Mouse (Mus musculus) midbrain, postnatal 0 days (tissue): ENCODE results near the gene Bcar3. TPM values are rescaled to one million over a fixed set of nuclear protein-coding genes. Genes with fewer than 3 reads are reported as not detected.
A peak's percentile ranks its signal among the peaks of the same experiment; 100 is the strongest.
"Not testable (repeated sequence)": the region's sequence is repeated elsewhere in the genome, so short reads cannot be mapped to it uniquely, and the experiment has no call there.

Source experiments
- ATAC-seq: fragments of 200-750 bp; cut with Nextera tagmentation; 2 replicates; pipeline ENCODE4 v1.8.0; 2017; ENCODE audit warnings: moderate number of reproducible peaks, mild to moderate bottlenecking, moderate TSS enrichment, moderate library complexity; ENCODE audit not compliant: low FRiP score
- DNase-seq: peaks from one replicate; pipeline ENCODE4 v3.0.0-alpha.2; 2015; ENCODE audit warnings: low spot score
- H3K27ac ChIP-seq: fragments of 300-500 bp; sonication (generic); 2 replicates; pipeline ENCODE4 v1.5.1; 2014; ENCODE audit warnings: low read depth, mild to moderate bottlenecking, low read length, mixed read lengths
- H3K27me3 ChIP-seq: fragments of 300-500 bp; sonication (generic); 2 replicates; pipeline ENCODE4 v1.6.1; 2014; ENCODE audit warnings: low read length, control low read depth, mixed read lengths; ENCODE audit not compliant: insufficient read depth
- H3K36me3 ChIP-seq: fragments of 300-500 bp; sonication (generic); 2 replicates; pipeline ENCODE4 v1.6.1; 2014; ENCODE audit warnings: low read length, control low read depth, mixed read lengths; ENCODE audit not compliant: insufficient read depth
- H3K4me1 ChIP-seq: fragments of 300-500 bp; sonication (generic); 2 replicates; pipeline ENCODE4 v1.6.1; 2014; ENCODE audit warnings: mild to moderate bottlenecking, control low read depth, antibody characterized with exemption, low read length, mixed read lengths; ENCODE audit not compliant: insufficient read depth
- H3K4me2 ChIP-seq: fragments of 300-500 bp; sonication (generic); 2 replicates; pipeline ENCODE4 v1.6.1; 2014; ENCODE audit warnings: low read depth, mild to moderate bottlenecking, low read length, mixed read lengths; ENCODE audit not compliant: poor library complexity, severe bottlenecking
- H3K4me3 ChIP-seq: fragments of 300-500 bp; sonication (generic); 2 replicates; pipeline ENCODE4 v1.5.1; 2014; ENCODE audit warnings: low read depth, mild to moderate bottlenecking, low read length, moderate library complexity
- H3K9ac ChIP-seq: fragments of 300-500 bp; sonication (generic); replicated peaks from 2 replicates; pipeline ENCODE4 v1.6.1; 2014; ENCODE audit warnings: mild to moderate bottlenecking, low read length, moderate library complexity, mixed read lengths; ENCODE audit not compliant: poor library complexity, severe bottlenecking
- H3K9me3 ChIP-seq: fragments of 300-500 bp; sonication (generic); 2 replicates; pipeline ENCODE4 v1.6.1; 2016; ENCODE audit warnings: low read length, control low read depth
- CTCF ChIP-seq: IDR thresholded peaks from 2 replicates; pipeline ENCODE4 v1.5.1; 2016; ENCODE audit warnings: antibody characterized with exemption, mild to moderate bottlenecking
- WGBS: fragments of 180-500 bp; shearing (Covaris S2); extraction: QIAGEN DNeasy Blood & Tissue Kit; methylation state at CpG from one replicate; pipeline ENCODE4 v1.1.7; 2014; 5-methylcytosine and 5-hydroxymethylcytosine counted together
- polyA plus RNA-seq: library from polyadenylated mRNA; unstranded; fragments of >200 nt; fragmentation: Nextera tagmentation; extraction: Ambion mirVana; gene quantifications from 2 replicates; pipeline ENCODE4 v1.2.1, GENCODE M21; 2015
- total RNA-seq: library from RNA; depleted of rRNA; stranded (reverse); fragments of >200 nt; gene quantifications from 2 replicates; pipeline ENCODE4 v1.2.3, GENCODE M21; 2014

The Bcar3 gene
- total and polyA plus RNA-seq, 2 experiments from 2014 or later: 6.0 to 27.2 TPM

DNA sequence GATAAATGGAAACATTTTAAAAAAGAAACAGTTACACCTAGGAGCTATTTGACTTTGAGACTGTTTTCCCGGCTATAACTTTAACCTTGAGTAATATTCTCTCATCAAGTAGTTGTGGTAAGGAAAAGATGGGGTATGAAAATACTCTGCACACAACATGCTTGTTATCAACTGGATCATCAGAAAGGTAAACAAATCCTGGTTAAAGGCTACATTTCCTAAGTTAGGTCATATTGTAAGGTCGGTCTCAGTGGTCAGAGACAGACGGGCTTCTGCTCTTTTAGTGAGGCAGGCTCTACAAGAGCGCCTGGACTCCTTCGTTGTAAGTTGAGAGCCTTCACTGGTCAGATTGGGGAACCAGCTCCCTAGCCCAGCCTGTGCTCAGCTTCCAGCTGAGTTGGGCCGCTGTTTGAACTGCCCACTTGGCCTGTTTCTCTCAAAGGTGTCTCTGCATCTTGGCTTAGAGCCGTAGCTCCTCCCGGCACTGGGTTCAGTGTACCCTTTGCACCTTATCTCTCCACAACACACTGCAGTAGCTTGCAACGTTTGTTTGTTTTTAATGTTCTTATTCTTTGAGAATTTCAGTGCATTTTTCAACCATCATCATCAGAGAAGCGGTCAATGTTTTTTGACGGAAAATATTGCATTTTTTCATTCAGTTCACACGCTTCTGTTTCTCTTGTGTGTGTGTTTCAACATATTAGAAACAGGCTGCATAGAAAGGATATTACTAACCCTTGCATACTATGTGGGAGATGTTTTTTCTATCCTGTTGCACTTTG lies 46.8 kb upstream of the Bcar3 start:
- DNase-seq (no peak), ATAC-seq (no peak)
- 0 out of 2 replicates have a peak, but pooled peaks cover 3% of the 10 kb centered on the region for H3K27me3 ChIP-seq
- H3K9me3 ChIP-seq: no peaks in the 10 kb centered on the region
- 66% methylated on average over 12 of the region's 12 CpGs for WGBS
- 0 out of 2 replicates have a peak overlapping the region, but pooled peaks have one; percentile 26 for H3K9ac ChIP-seq
- H3K4me2 ChIP-seq: peak overlapping the region; percentile 64
- peaks cover 9% of the 10 kb centered on the region; the same call in 1 of the 2 replicates for H3K4me1 ChIP-seq
- TF ChIP-seq CTCF: no peak
- H3K36me3 ChIP-seq: no peaks in the 10 kb centered on the region
- no peak overlapping the region for H3K27ac ChIP-seq
- H3K4me3 ChIP-seq: peak overlapping the region; percentile 95; the same call in 1 of the 2 replicates

DNA sequence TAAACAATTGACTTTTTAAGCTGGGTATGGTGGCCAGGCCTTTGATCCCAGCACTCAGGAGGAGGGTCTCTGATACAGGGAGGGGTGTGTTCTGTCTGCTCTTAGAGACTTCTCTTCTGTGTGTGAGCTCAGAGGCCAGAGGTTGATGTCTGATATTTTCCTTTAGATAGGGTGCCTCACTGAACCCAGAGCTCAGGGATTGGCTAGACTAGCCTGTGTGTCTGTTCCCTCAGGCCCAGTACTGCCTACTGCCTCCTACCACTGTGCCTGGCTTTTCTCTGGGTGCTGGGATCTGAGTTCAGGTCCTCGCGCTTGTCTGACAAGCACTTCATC lies 46.2 kb upstream of the Bcar3 start:
- ATAC-seq: no peak

DNA sequence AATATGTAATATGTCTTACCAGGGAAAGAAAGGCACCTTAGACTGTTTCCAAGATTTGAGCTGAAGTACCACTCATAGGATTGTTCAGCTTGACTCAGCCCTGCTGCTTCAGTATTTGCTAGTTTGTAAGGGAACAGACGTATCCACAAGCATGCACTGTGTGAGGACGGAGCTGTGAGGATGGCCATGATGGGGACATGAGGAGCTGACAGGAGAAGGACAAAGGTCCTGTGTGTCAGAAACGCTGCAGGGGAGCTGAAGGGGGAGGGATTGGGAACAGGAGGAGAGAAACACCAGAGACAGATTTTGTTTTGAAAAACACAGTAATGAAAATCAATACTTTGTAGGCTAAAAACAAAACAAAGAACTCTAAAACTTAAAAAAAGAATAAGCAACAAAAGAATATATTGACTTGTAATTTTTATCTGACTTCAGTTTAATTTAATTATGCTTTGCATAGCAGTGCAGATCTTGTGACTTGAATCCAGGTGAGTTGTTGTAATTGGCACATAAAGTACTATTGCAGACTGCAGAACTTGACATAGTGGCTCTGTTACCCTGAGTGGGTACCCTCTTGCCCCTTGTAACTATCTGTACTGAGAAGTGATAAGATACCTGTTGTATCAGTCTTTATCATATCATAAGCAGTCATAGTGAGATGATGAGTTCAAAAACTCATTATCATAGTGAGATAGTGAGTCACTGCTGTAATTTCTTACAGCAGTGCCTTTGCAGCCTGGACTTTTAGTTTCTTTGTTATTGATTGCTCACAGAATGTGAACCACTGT lies 41.3 kb upstream of the Bcar3 start:
- Histone ChIP-seq H3K9me3 (no peaks in the 10 kb centered on the region), H3K4me3 (no peak overlapping the region), H3K27ac (no peak overlapping the region), H3K27me3 (no peaks in the 10 kb centered on the region), H3K4me1 (peaks cover 3% of the 10 kb centered on the region; the same call in 1 of the 2 replicates), H3K4me2 (no peak overlapping the region), H3K9ac (no peak overlapping the region), H3K36me3 (0 out of 2 replicates have a peak, but pooled peaks cover 2% of the 10 kb centered on the region)
- no peak for TF ChIP-seq CTCF
- no peak for DNase-seq
- 37% methylated on average over 3 of the region's 3 CpGs for WGBS
- no peak for ATAC-seq

More for the DNA sequence above, 46.2 kb upstream of the Bcar3 start:
- H3K36me3 ChIP-seq: no peaks in the 10 kb centered on the region
- 0 out of 2 replicates have a peak overlapping the region, but pooled peaks have one; percentile 64 for H3K4me2 ChIP-seq
- H3K27ac ChIP-seq: no peak overlapping the region
- H3K4me3 ChIP-seq: no peak overlapping the region
- no peaks in the 10 kb centered on the region for H3K9me3 ChIP-seq
- 83% methylated on average over 2 of the region's 2 CpGs for WGBS
- no peak for DNase-seq
- H3K27me3 ChIP-seq: 0 out of 2 replicates have a peak, but pooled peaks cover 1% of the 10 kb centered on the region
- TF ChIP-seq CTCF: no peak
- no peak overlapping the region for H3K9ac ChIP-seq
- H3K4me1 ChIP-seq: peaks cover 9% of the 10 kb centered on the region; the same call in 1 of the 2 replicates

DNA sequence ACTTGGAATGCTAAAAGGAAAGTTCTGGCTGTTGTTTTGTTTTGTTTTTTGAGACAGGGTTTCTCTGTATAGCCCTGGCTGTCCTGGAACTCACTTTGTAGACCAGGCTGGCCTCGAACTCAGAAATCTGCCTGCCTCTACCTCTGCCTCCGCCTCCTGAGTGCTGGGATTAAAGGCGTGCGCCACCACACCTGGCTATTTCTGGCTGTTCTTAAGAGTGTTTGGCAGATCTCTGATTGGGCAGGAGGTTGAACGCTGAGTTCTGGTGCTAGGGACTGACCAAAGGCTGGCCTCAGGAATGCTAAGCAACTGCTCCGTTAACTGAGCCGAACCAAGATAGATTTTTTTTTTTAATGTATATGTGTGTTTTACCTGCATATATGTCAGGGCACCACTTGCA lies 39.9 kb upstream of the Bcar3 start:
- H3K27me3 ChIP-seq, H3K9ac ChIP-seq: not testable (repeated sequence)
- WGBS: 93% methylated on average over 7 of the region's 7 CpGs

GRCm38 (mm10) chr3:122269986-122270385 lies 23.9 kb upstream of the Bcar3 start:
- Histone ChIP-seq H3K4me3 (no peak overlapping the region), H3K27ac (no peak overlapping the region), H3K9ac (no peak overlapping the region), H3K36me3 (0 out of 2 replicates have a peak, but pooled peaks cover 4% of the 10 kb centered on the region), H3K27me3 (no peaks in the 10 kb centered on the region), H3K9me3 (no peaks in the 10 kb centered on the region), H3K4me2 (no peak overlapping the region), H3K4me1 (peaks cover under 1% of the 10 kb centered on the region; the same call in 1 of the 2 replicates)
- no peak for DNase-seq
- ATAC-seq: no peak
- peak; percentile 46 for TF ChIP-seq CTCF
- WGBS: 74% methylated on average over 5 of the region's 5 CpGs

More for the DNA sequence above, 39.9 kb upstream of the Bcar3 start:
- not testable (repeated sequence) for ATAC-seq, H3K4me1 ChIP-seq, H3K36me3 ChIP-seq, H3K27ac ChIP-seq, H3K9me3 ChIP-seq, H3K4me2 ChIP-seq, H3K4me3 ChIP-seq, DNase-seq

GRCm38 (mm10) chr3:122272565-122272964 lies 21.4 kb upstream of the Bcar3 start:
- not testable (repeated sequence) for H3K4me3 ChIP-seq, DNase-seq, ATAC-seq, H3K4me2 ChIP-seq, H3K9me3 ChIP-seq, H3K27me3 ChIP-seq, H3K27ac ChIP-seq, H3K9ac ChIP-seq
- peaks cover 14% of the 10 kb centered on the region; the same call in 1 of the 2 replicates for H3K4me1 ChIP-seq
- H3K36me3 ChIP-seq: peaks cover 14% of the 10 kb centered on the region
- 81% methylated on average over 1 of the region's 1 CpGs for WGBS
